Comparison of ENCODE assay signal across 12 mouse cellular contexts in genomic region chr11:54844424-54844823, GRCm38 (mm10). TPM values are rescaled to one million over a fixed set of nuclear protein-coding genes. Genes with fewer than 3 reads are reported as not detected.
DNase-seq lines count a peak whose midpoint lies in the region; ATAC-seq lines count a peak whose summit lies in the region.
"Had no signal": no experiment of that assay in that cellular context is flagged by ENCODE, and none has a peak within 500 bp of the region (broad histone marks: within the 10 kb centered on the region; RNA-seq: fewer than 3 reads in every experiment).

No protein-coding gene starts in this region.

- H3K27ac ChIP-seq in heart, embryonic 16.5 days (ENCODE audit: low read length), result peak overlapping the region; percentile 56
- no peak overlapping the region for H3K27ac ChIP-seq in heart, embryonic 11.5 days (ENCODE audit: low read depth, low read length)
- H3K27ac ChIP-seq in liver, embryonic 11.5 days (ENCODE audit: low read depth, low read length), result no peak overlapping the region
- no peak overlapping the region for H3K27ac ChIP-seq in midbrain, embryonic 16.5 days (ENCODE audit: low read length)
- no peak overlapping the region for H3K27ac ChIP-seq in midbrain, embryonic 13.5 days
- H3K27ac ChIP-seq: limb, embryonic 15.5 days had no signal

- 66% methylated on average over 9 of the region's 9 CpGs for WGBS in heart, embryonic 16.5 days
- WGBS in heart, embryonic 11.5 days (ENCODE audit: insufficient replicate concordance), result 60% methylated on average over 9 of the region's 9 CpGs
- WGBS in liver, embryonic 11.5 days, result 44% methylated on average over 9 of the region's 9 CpGs
- WGBS in midbrain, embryonic 16.5 days, result 73% methylated on average over 9 of the region's 9 CpGs
- 74% methylated on average over 9 of the region's 9 CpGs for WGBS in midbrain, embryonic 13.5 days

- peak; percentile 48 to 66 for DNase-seq in CD8-positive naive resting alpha-beta T cell, adult 2 months (ENCODE audit: low read depth in 2 of 2, low spot score in 2 of 2)
- DNase-seq in liver, embryonic 11.5 days (ENCODE audit: low spot score), result no peak
- DNase-seq in spleen, postnatal 36 days (ENCODE audit: low spot score in 2 of 2), result peak; percentile 70 to 71
- no peak for DNase-seq in kidney, postnatal 14 days
- DNase-seq: adrenal gland, adult 2 months; cerebellum, postnatal 36 days had no signal

- ATAC-seq in heart, embryonic 16.5 days (replicated peaks; ENCODE audit: extremely low read depth, insufficient read depth, low FRiP score), result peak; percentile 45
- no peak for ATAC-seq in heart, embryonic 11.5 days (replicated peaks; ENCODE audit: insufficient number of reproducible peaks, low FRiP score, low TSS enrichment)
- no peak for ATAC-seq in liver, embryonic 11.5 days (replicated peaks; ENCODE audit: low FRiP score)
- no peak for ATAC-seq in midbrain, embryonic 16.5 days
- ATAC-seq in midbrain, embryonic 13.5 days, result no peak

- H3K27me3 ChIP-seq in heart, embryonic 16.5 days (ENCODE audit: control insufficient read depth, insufficient read depth, low read length), result no peaks in the 10 kb centered on the region
- H3K27me3 ChIP-seq in heart, embryonic 11.5 days (ENCODE audit: control insufficient read depth, insufficient read depth, low read length), result no peaks in the 10 kb centered on the region
- no peaks in the 10 kb centered on the region for H3K27me3 ChIP-seq in liver, embryonic 11.5 days (replicated peaks; ENCODE audit: control insufficient read depth, insufficient read depth, low read length)
- no peaks in the 10 kb centered on the region for H3K27me3 ChIP-seq in midbrain, embryonic 16.5 days (ENCODE audit: control insufficient read depth, insufficient read depth, low read depth, low read length)
- no peaks in the 10 kb centered on the region for H3K27me3 ChIP-seq in midbrain, embryonic 13.5 days
- H3K27me3 ChIP-seq: limb, embryonic 15.5 days had no signal

- H3K9ac ChIP-seq in heart, embryonic 16.5 days (ENCODE audit: low read length), result no peak overlapping the region
- H3K9ac ChIP-seq in heart, embryonic 11.5 days (ENCODE audit: low read depth, low read length), result no peak overlapping the region
- no peak overlapping the region for H3K9ac ChIP-seq in liver, embryonic 11.5 days (ENCODE audit: low read depth, low read length)
- H3K9ac ChIP-seq in midbrain, embryonic 16.5 days (ENCODE audit: low read depth, low read length), result no peak overlapping the region
- no peak overlapping the region for H3K9ac ChIP-seq in midbrain, embryonic 13.5 days (replicated peaks)
- H3K9ac ChIP-seq: limb, embryonic 15.5 days had no signal

- H3K9me3 ChIP-seq in heart, embryonic 16.5 days (replicated peaks; ENCODE audit: control insufficient read depth, low read length), result no peaks in the 10 kb centered on the region
- no peaks in the 10 kb centered on the region for H3K9me3 ChIP-seq in heart, embryonic 11.5 days (replicated peaks; ENCODE audit: control insufficient read depth, low read length)
- no peaks in the 10 kb centered on the region for H3K9me3 ChIP-seq in liver, embryonic 11.5 days (ENCODE audit: control insufficient read depth, low read length)
- H3K9me3 ChIP-seq in midbrain, embryonic 16.5 days (replicated peaks; ENCODE audit: control insufficient read depth, low read length, poor library complexity, severe bottlenecking), result no peaks in the 10 kb centered on the region
- H3K9me3 ChIP-seq in midbrain, embryonic 13.5 days, result no peaks in the 10 kb centered on the region
- H3K9me3 ChIP-seq: limb, embryonic 15.5 days had no signal

- H3K4me1 ChIP-seq in heart, embryonic 16.5 days (ENCODE audit: control insufficient read depth, insufficient read depth, low read length), result peaks cover 9% of the 10 kb centered on the region; the same call in 1 of the 2 replicates
- H3K4me1 ChIP-seq in heart, embryonic 11.5 days (ENCODE audit: control insufficient read depth, insufficient read depth, low read length), result peaks cover 3% of the 10 kb centered on the region; the same call in 1 of the 2 replicates
- no peaks in the 10 kb centered on the region for H3K4me1 ChIP-seq in liver, embryonic 11.5 days (replicated peaks; ENCODE audit: control insufficient read depth, insufficient read depth, low read length)
- peaks cover 6% of the 10 kb centered on the region for H3K4me1 ChIP-seq in midbrain, embryonic 16.5 days (ENCODE audit: control insufficient read depth, insufficient read depth, low read length)
- peaks cover 15% of the 10 kb centered on the region for H3K4me1 ChIP-seq in midbrain, embryonic 13.5 days (replicated peaks)
- H3K4me1 ChIP-seq: limb, embryonic 15.5 days had no signal

- no peak overlapping the region for H3K4me3 ChIP-seq in heart, embryonic 16.5 days (ENCODE audit: low read length)
- H3K4me3 ChIP-seq in heart, embryonic 11.5 days (ENCODE audit: low read depth, low read length), result no peak overlapping the region
- H3K4me3 ChIP-seq in liver, embryonic 11.5 days (ENCODE audit: low read depth, low read length), result no peak overlapping the region
- no peak overlapping the region for H3K4me3 ChIP-seq in midbrain, embryonic 16.5 days (ENCODE audit: low read depth, low read length)
- H3K4me3 ChIP-seq in midbrain, embryonic 13.5 days (replicated peaks), result no peak overlapping the region
- H3K4me3 ChIP-seq: limb, embryonic 15.5 days; myocyte had no signal

- H3K36me3 ChIP-seq in heart, embryonic 16.5 days (ENCODE audit: control insufficient read depth, insufficient read depth), result peaks cover 3% of the 10 kb centered on the region; the same call in 1 of the 2 replicates
- H3K36me3 ChIP-seq in heart, embryonic 11.5 days (ENCODE audit: control insufficient read depth, insufficient read depth, low read length), result no peaks in the 10 kb centered on the region
- H3K36me3 ChIP-seq in liver, embryonic 11.5 days (ENCODE audit: control insufficient read depth, insufficient read depth, low read length), result no peaks in the 10 kb centered on the region
- no peaks in the 10 kb centered on the region for H3K36me3 ChIP-seq in midbrain, embryonic 16.5 days (ENCODE audit: control insufficient read depth, insufficient read depth, low read length)
- H3K36me3 ChIP-seq in midbrain, embryonic 13.5 days, result no peaks in the 10 kb centered on the region
- H3K36me3 ChIP-seq: limb, embryonic 15.5 days had no signal

- H3K4me2 ChIP-seq in heart, embryonic 16.5 days (ENCODE audit: low read depth, low read length), result peak overlapping the region; percentile 17; the same call in 1 of the 2 replicates
- no peak overlapping the region for H3K4me2 ChIP-seq in heart, embryonic 11.5 days
- H3K4me2 ChIP-seq in liver, embryonic 11.5 days, result 0 out of 2 replicates have a peak overlapping the region, but pooled peaks have one; percentile 18
- no peak overlapping the region for H3K4me2 ChIP-seq in midbrain, embryonic 16.5 days (ENCODE audit: low read length)
- no peak overlapping the region for H3K4me2 ChIP-seq in midbrain, embryonic 13.5 days (replicated peaks)
- H3K4me2 ChIP-seq: limb, embryonic 15.5 days had no signal

RNA-seq across cellular contexts. Expression of gene Lyrm7, which starts 16.3 kb away (rescaled TPM):
- polyA plus RNA-seq in heart, embryonic 16.5 days (2015; fragmentation: Nextera tagmentation; extraction: Ambion mirVana), result 11.8 and 25.7 TPM in 2 replicates
- polyA plus RNA-seq in heart, embryonic 11.5 days (2014; fragmentation: Nextera tagmentation; extraction: Ambion mirVana), result 16.5 and 19.1 TPM in 2 replicates
- 9.4 and 11.3 TPM in 2 replicates for polyA plus RNA-seq in liver, embryonic 11.5 days (2014; fragmentation: Nextera tagmentation; extraction: Ambion mirVana)
- 10.5 and 15.1 TPM in 2 replicates for polyA plus RNA-seq in midbrain, embryonic 16.5 days (2015; fragmentation: Nextera tagmentation; extraction: Ambion mirVana)
- polyA plus RNA-seq in midbrain, embryonic 13.5 days (2015; fragmentation: Nextera tagmentation; extraction: Ambion mirVana), result 7.1 and 11.2 TPM in 2 replicates

RNA-seq across cellular contexts. Expression of gene Hint1, which starts 21.8 kb away (rescaled TPM):
- polyA plus RNA-seq in heart, embryonic 16.5 days (2015; fragmentation: Nextera tagmentation; extraction: Ambion mirVana), result 581 and 590 TPM in 2 replicates
- polyA plus RNA-seq in heart, embryonic 11.5 days (2014; fragmentation: Nextera tagmentation; extraction: Ambion mirVana), result 632 and 639 TPM in 2 replicates
- 587 and 600 TPM in 2 replicates for polyA plus RNA-seq in liver, embryonic 11.5 days (2014; fragmentation: Nextera tagmentation; extraction: Ambion mirVana)
- polyA plus RNA-seq in midbrain, embryonic 16.5 days (2015; fragmentation: Nextera tagmentation; extraction: Ambion mirVana), result 731 and 741 TPM in 2 replicates
- 703 and 771 TPM in 2 replicates for polyA plus RNA-seq in midbrain, embryonic 13.5 days (2015; fragmentation: Nextera tagmentation; extraction: Ambion mirVana)

RNA-seq across cellular contexts. Expression of gene Cdc42se2, which starts 56.9 kb away (rescaled TPM):
- 63.5 and 76.1 TPM in 2 replicates for polyA plus RNA-seq in heart, embryonic 16.5 days (2015; fragmentation: Nextera tagmentation; extraction: Ambion mirVana)
- polyA plus RNA-seq in heart, embryonic 11.5 days (2014; fragmentation: Nextera tagmentation; extraction: Ambion mirVana), result 65.6 and 70.3 TPM in 2 replicates
- 43.2 and 49.9 TPM in 2 replicates for polyA plus RNA-seq in liver, embryonic 11.5 days (2014; fragmentation: Nextera tagmentation; extraction: Ambion mirVana)
- 144 and 153 TPM in 2 replicates for polyA plus RNA-seq in midbrain, embryonic 16.5 days (2015; fragmentation: Nextera tagmentation; extraction: Ambion mirVana)
- polyA plus RNA-seq in midbrain, embryonic 13.5 days (2015; fragmentation: Nextera tagmentation; extraction: Ambion mirVana), result 205 and 209 TPM in 2 replicates

RNA-seq across cellular contexts. Expression of gene Gpx3, which starts 57.8 kb away (rescaled TPM):
- 771 and 1,022 TPM in 2 replicates for polyA plus RNA-seq in heart, embryonic 16.5 days (2015; fragmentation: Nextera tagmentation; extraction: Ambion mirVana)
- 1,579 and 1,713 TPM in 2 replicates for polyA plus RNA-seq in heart, embryonic 11.5 days (2014; fragmentation: Nextera tagmentation; extraction: Ambion mirVana)
- 84.0 and 89.6 TPM in 2 replicates for polyA plus RNA-seq in liver, embryonic 11.5 days (2014; fragmentation: Nextera tagmentation; extraction: Ambion mirVana)
- polyA plus RNA-seq in midbrain, embryonic 16.5 days (2015; fragmentation: Nextera tagmentation; extraction: Ambion mirVana), result 29.4 and 40.5 TPM in 2 replicates
- 19.6 and 21.4 TPM in 2 replicates for polyA plus RNA-seq in midbrain, embryonic 13.5 days (2015; fragmentation: Nextera tagmentation; extraction: Ambion mirVana)

Comparison
In these comparisons a context has a peak if more than half of its experiments do, and no peak if none do; other contexts are left out.
1. H3K4me2 ChIP-seq: peak in heart, embryonic 16.5 days (single experiment) and liver, embryonic 11.5 days (single experiment); none in heart, embryonic 11.5 days (single experiment), midbrain, embryonic 16.5 days (single experiment) and midbrain, embryonic 13.5 days (single experiment).
2. DNase-seq: peak in CD8-positive naive resting alpha-beta T cell, adult 2 months (2 of 2) and spleen, postnatal 36 days (2 of 2); none in liver, embryonic 11.5 days (single experiment) and kidney, postnatal 14 days (single experiment).